20 mouse cellular contexts compared by ENCODE assay signal in the genomic region with DNA sequence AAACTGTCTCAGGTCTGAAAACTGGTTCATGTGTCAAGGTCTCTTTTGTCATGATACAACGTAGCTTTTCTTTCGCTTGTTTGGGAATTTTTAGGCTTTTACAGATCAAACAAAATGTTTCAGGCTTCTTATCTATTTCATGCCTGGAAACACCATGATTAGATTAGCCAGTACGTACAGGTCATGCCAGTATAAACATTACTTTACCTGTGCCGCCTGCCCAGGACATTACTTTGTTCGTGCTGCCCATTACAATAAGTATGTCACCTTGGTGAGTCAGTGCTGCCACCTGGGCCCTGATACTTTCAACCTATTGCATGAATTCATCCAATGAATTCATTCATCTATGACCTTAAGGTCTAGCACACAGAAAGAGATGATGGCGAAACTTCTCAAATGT.
DNase-seq lines count a peak whose midpoint lies in the region; ATAC-seq and TF ChIP-seq lines count a peak whose summit lies in the region.
"Had no signal": no experiment of that assay in that cellular context is flagged by ENCODE, and none has a peak within 500 bp of the region (broad histone marks: within the 10 kb centered on the region; RNA-seq: fewer than 3 reads in every experiment).

No protein-coding gene starts in this region.

- TF ChIP-seq EP300 in stomach, postnatal 0 days (optimal IDR thresholded peaks at IDR 0.05), result no peak

- H3K4me3 ChIP-seq in stomach, embryonic 15.5 days (replicated peaks), result no peak overlapping the region
- no peak overlapping the region for H3K4me3 ChIP-seq in stomach, postnatal 0 days (ENCODE audit: low read depth, low read length)
- H3K4me3 ChIP-seq in stomach, embryonic 16.5 days (replicated peaks; ENCODE audit: low read length), result no peak overlapping the region

- H3K27ac ChIP-seq in stomach, embryonic 15.5 days, result no peak overlapping the region
- no peak overlapping the region for H3K27ac ChIP-seq in stomach, postnatal 0 days (replicated peaks)
- H3K27ac ChIP-seq in stomach, embryonic 16.5 days (ENCODE audit: low read length), result no peak overlapping the region

- DNase-seq in heart, adult 11 months, result peak; percentile 25
- no peak for DNase-seq in heart, postnatal 36 days
- no peak for DNase-seq in stomach, postnatal 0 days (ENCODE audit: low spot score)
- DNase-seq: adrenal gland, adult 8-10 months; adrenal gland, postnatal 10 days; adrenal gland, postnatal 14 days; adrenal gland, postnatal 25 days; adrenal gland, postnatal 36 days; B cell, adult 2 months; cerebellum, adult 11 months; cerebellum, adult 11-12 months; cerebellum, adult 18-20 months had no signal

- H3K4me2 ChIP-seq in stomach, embryonic 15.5 days, result no peak overlapping the region
- no peak overlapping the region for H3K4me2 ChIP-seq in stomach, postnatal 0 days (replicated peaks; ENCODE audit: low read depth)
- H3K4me2 ChIP-seq in stomach, embryonic 16.5 days (ENCODE audit: low read depth, low read length), result no peak overlapping the region

- H3K9me3 ChIP-seq in stomach, embryonic 15.5 days, result no peaks in the 10 kb centered on the region
- H3K9me3 ChIP-seq in stomach, postnatal 0 days (ENCODE audit: control insufficient read depth, low read length), result no peaks in the 10 kb centered on the region
- no peaks in the 10 kb centered on the region for H3K9me3 ChIP-seq in stomach, embryonic 16.5 days (replicated peaks; ENCODE audit: control insufficient read depth, low read length)

- intact Hi-C loops in heart, postnatal 36 days (cut with DNase I), result no loop called here

- peak; percentile 56; the same call in 1 of the 2 replicates for ATAC-seq in stomach, embryonic 15.5 days (ENCODE audit: insufficient read depth, low FRiP score, low read depth)
- ATAC-seq in stomach, postnatal 0 days (ENCODE audit: low FRiP score, low TSS enrichment), result no peak
- peak; percentile 56; the same call in 1 of the 2 replicates for ATAC-seq in stomach, embryonic 16.5 days (ENCODE audit: insufficient read depth, low FRiP score)
- no peak for ATAC-seq in erythroblast, adult 5-6 weeks (replicated peaks; ENCODE audit: low FRiP score, poor library complexity, severe bottlenecking)
- ATAC-seq: activated CD4-positive, CD25-positive, alpha-beta regulatory T cell, adult 4 months; CD4-positive, CD25-positive, alpha-beta regulatory T cell, adult 4 months; Patski had no signal

- H3K4me1 ChIP-seq in stomach, embryonic 15.5 days, result no peaks in the 10 kb centered on the region
- no peaks in the 10 kb centered on the region for H3K4me1 ChIP-seq in stomach, postnatal 0 days (replicated peaks; ENCODE audit: control insufficient read depth, insufficient read depth)
- H3K4me1 ChIP-seq in stomach, embryonic 16.5 days (ENCODE audit: control insufficient read depth, insufficient read depth, low read length), result 0 out of 2 replicates have a peak, but pooled peaks cover 2% of the 10 kb centered on the region

- no peaks in the 10 kb centered on the region for H3K27me3 ChIP-seq in stomach, embryonic 15.5 days (replicated peaks)
- no peaks in the 10 kb centered on the region for H3K27me3 ChIP-seq in stomach, postnatal 0 days (ENCODE audit: control insufficient read depth, insufficient read depth, low read length)
- H3K27me3 ChIP-seq in stomach, embryonic 16.5 days (ENCODE audit: control insufficient read depth, insufficient read depth, low read length), result no peaks in the 10 kb centered on the region
- H3K27me3 ChIP-seq: CH12.LX, Patski had no signal

- no peak overlapping the region for H3K9ac ChIP-seq in stomach, embryonic 15.5 days
- H3K9ac ChIP-seq in stomach, postnatal 0 days (ENCODE audit: low read length), result no peak overlapping the region
- H3K9ac ChIP-seq in stomach, embryonic 16.5 days (ENCODE audit: low read length), result no peak overlapping the region

- no peak for TF ChIP-seq CTCF in stomach, postnatal 0 days (IDR thresholded peaks at IDR 0.05; ENCODE audit: low read depth)

- 59% methylated on average over 6 of the region's 6 CpGs for WGBS in stomach, embryonic 15.5 days
- 46% methylated on average over 6 of the region's 6 CpGs for WGBS in stomach, postnatal 0 days
- 57% methylated on average over 6 of the region's 6 CpGs for WGBS in stomach, embryonic 16.5 days

- H3K36me3 ChIP-seq in stomach, embryonic 15.5 days, result no peaks in the 10 kb centered on the region
- H3K36me3 ChIP-seq in stomach, postnatal 0 days (ENCODE audit: control insufficient read depth, insufficient read depth, low read length), result no peaks in the 10 kb centered on the region
- H3K36me3 ChIP-seq in stomach, embryonic 16.5 days (ENCODE audit: control insufficient read depth, insufficient read depth, low read length), result no peaks in the 10 kb centered on the region
- H3K36me3 ChIP-seq: G1E had no signal

Comparison
In these comparisons a context has a peak if more than half of its experiments do, and no peak if none do; other contexts are left out.
1. ATAC-seq: peak in stomach, embryonic 15.5 days (single experiment) and stomach, embryonic 16.5 days (single experiment); none in stomach, postnatal 0 days (single experiment) and erythroblast, adult 5-6 weeks (single experiment).